In the genomic region with DNA sequence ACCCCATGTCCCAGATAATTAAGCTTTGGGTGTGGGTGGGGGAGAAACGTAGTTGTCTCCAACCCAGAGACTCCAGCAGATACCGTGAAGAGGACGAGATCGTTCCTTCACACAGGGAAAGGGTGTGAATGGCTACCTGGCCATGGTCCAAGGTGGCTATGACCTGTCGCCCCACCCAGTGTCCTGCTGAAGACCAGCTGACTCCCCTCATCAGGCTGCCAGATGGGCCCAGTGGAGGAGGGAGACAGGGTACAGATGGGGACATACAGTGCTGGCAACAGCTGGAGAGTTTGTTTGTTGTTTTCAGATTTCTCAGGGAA, we compare ENCODE assay signal across 8 mouse cellular contexts. TPM values are rescaled to one million over a fixed set of nuclear protein-coding genes. Genes with fewer than 3 reads are reported as not detected.
A peak's percentile ranks its signal among the peaks of the same experiment; 100 is the strongest.
DNase-seq lines count a peak whose midpoint lies in the region; ATAC-seq and TF ChIP-seq lines count a peak whose summit lies in the region.

No protein-coding gene starts in this region.

- H3K4me3 ChIP-seq in cortical plate, adult 2 months (ENCODE audit: insufficient read depth, low read length): peak overlapping the region; percentile 59; the same call in 1 of the 2 replicates
- peak overlapping the region; percentile 76; the same call in 1 of the 2 replicates for H3K4me3 ChIP-seq in intestine, embryonic 16.5 days (ENCODE audit: low read length)
- H3K4me3 ChIP-seq in midbrain, embryonic 11.5 days (ENCODE audit: low read depth, low read length): no peak overlapping the region

- no peak for TF ChIP-seq CTCF in cortical plate, adult 2 months (IDR thresholded peaks at IDR 0.05; ENCODE audit: extremely low read depth, insufficient read depth, low read length)

- peak overlapping the region; percentile 91; the same call in 1 of the 2 replicates for H3K9ac ChIP-seq in intestine, embryonic 16.5 days (ENCODE audit: low read depth, low read length)
- H3K9ac ChIP-seq in midbrain, embryonic 11.5 days (ENCODE audit: low read length): no peak overlapping the region

- WGBS in intestine, embryonic 16.5 days: 87% methylated on average over 5 of the region's 5 CpGs
- 89% methylated on average over 5 of the region's 5 CpGs for WGBS in midbrain, embryonic 11.5 days

- no peak overlapping the region for H3K27ac ChIP-seq in cortical plate, adult 2 months (ENCODE audit: insufficient read depth, low read length)
- no peak overlapping the region for H3K27ac ChIP-seq in intestine, embryonic 16.5 days (ENCODE audit: low read length)
- H3K27ac ChIP-seq in midbrain, embryonic 11.5 days (ENCODE audit: low read depth, low read length): no peak overlapping the region

- peak; percentile 41 for DNase-seq in cerebellum, adult 11 months
- DNase-seq in cerebellum, postnatal 4 days (ENCODE audit: low spot score in 2 of 2): no peak
- no peak for DNase-seq in midbrain, embryonic 11.5 days (ENCODE audit: low spot score, missing footprints)
- DNase-seq in embryo, embryonic 11 days: no peak
- DNase-seq in left cerebral cortex, adult 8-10 months (ENCODE audit: low spot score in 2 of 2): no peak

- peaks cover 5% of the 10 kb centered on the region for H3K36me3 ChIP-seq in intestine, embryonic 16.5 days (ENCODE audit: control insufficient read depth, insufficient read depth, low read length)
- H3K36me3 ChIP-seq in midbrain, embryonic 11.5 days (ENCODE audit: control insufficient read depth, insufficient read depth, low read length): peaks cover 5% of the 10 kb centered on the region

- no peaks in the 10 kb centered on the region for H3K9me3 ChIP-seq in intestine, embryonic 16.5 days (ENCODE audit: control insufficient read depth, low read length)
- H3K9me3 ChIP-seq in midbrain, embryonic 11.5 days (ENCODE audit: control insufficient read depth, low read length): no peaks in the 10 kb centered on the region

- no peak for ATAC-seq in intestine, embryonic 16.5 days
- peak; percentile 19; the same call in 1 of the 2 replicates for ATAC-seq in midbrain, embryonic 11.5 days (ENCODE audit: low FRiP score)
- no peak for ATAC-seq in CD4-positive, CD25-positive, alpha-beta regulatory T cell, adult 4 months

- H3K4me1 ChIP-seq in cortical plate, adult 2 months (ENCODE audit: control insufficient read depth, insufficient read depth, low read length): peaks cover 5% of the 10 kb centered on the region
- peaks cover 20% of the 10 kb centered on the region for H3K4me1 ChIP-seq in intestine, embryonic 16.5 days (ENCODE audit: control insufficient read depth, insufficient read depth, low read length)
- peaks cover 10% of the 10 kb centered on the region for H3K4me1 ChIP-seq in midbrain, embryonic 11.5 days (ENCODE audit: control insufficient read depth, insufficient read depth, low read length)

- no peak for TF ChIP-seq POLR2A in cortical plate, adult 2 months (IDR thresholded peaks at IDR 0.05; ENCODE audit: extremely low read depth, insufficient read depth, low read length)

- no peaks in the 10 kb centered on the region for H3K27me3 ChIP-seq in intestine, embryonic 16.5 days (replicated peaks; ENCODE audit: control insufficient read depth, insufficient read depth, low read length)
- H3K27me3 ChIP-seq in midbrain, embryonic 11.5 days (ENCODE audit: control insufficient read depth, insufficient read depth, low read length): no peaks in the 10 kb centered on the region

- H3K4me2 ChIP-seq in intestine, embryonic 16.5 days (ENCODE audit: low read depth, low read length): peak overlapping the region; percentile 86
- H3K4me2 ChIP-seq in midbrain, embryonic 11.5 days: peak overlapping the region; percentile 88

RNA-seq across cellular contexts. Expression of a gene that starts 0.7 kb away (rescaled TPM):
- 2.7 and 3.0 TPM in 2 replicates for polyA plus RNA-seq in cortical plate, adult 2 months (2012; rRNA removed)
- 0.61 and 0.82 TPM in 2 replicates for polyA plus RNA-seq in intestine, embryonic 16.5 days (2015; fragmentation: Nextera tagmentation; extraction: Ambion mirVana)
- polyA plus RNA-seq in midbrain, embryonic 11.5 days (2014; fragmentation: Nextera tagmentation; extraction: Ambion mirVana): 0.83 and 0.86 TPM in 2 replicates
- polyA plus RNA-seq in CD4-positive, CD25-positive, alpha-beta regulatory T cell, adult 4 months (2017; shearing (Covaris generic)): 1 to 10 TPM; 1.1 to 3.2 TPM
- 1 to 10 TPM; 2.8 to 3.2 (median 3.1) TPM for total RNA-seq in left cerebral cortex, adult 8-10 months (2022)

RNA-seq across cellular contexts. Expression of a gene that starts 0.8 kb away (rescaled TPM):
- polyA plus RNA-seq in cortical plate, adult 2 months (2012; rRNA removed): 38.0 and 42.3 TPM in 2 replicates
- 25.3 and 26.0 TPM in 2 replicates for polyA plus RNA-seq in intestine, embryonic 16.5 days (2015; fragmentation: Nextera tagmentation; extraction: Ambion mirVana)
- 7.6 and 8.9 TPM in 2 replicates for polyA plus RNA-seq in midbrain, embryonic 11.5 days (2014; fragmentation: Nextera tagmentation; extraction: Ambion mirVana)
- 10 to 100 TPM; 12.7 to 19.2 TPM for polyA plus RNA-seq in CD4-positive, CD25-positive, alpha-beta regulatory T cell, adult 4 months (2017; shearing (Covaris generic))
- 10 to 100 TPM; 44.3 to 52.9 (median 47.4) TPM for total RNA-seq in left cerebral cortex, adult 8-10 months (2022)

RNA-seq across cellular contexts. Expression of a gene that starts 22.7 kb away (rescaled TPM):
- not detected in 2 replicates for polyA plus RNA-seq in cortical plate, adult 2 months (2012; rRNA removed)
- 0.38 TPM in 2 replicates for polyA plus RNA-seq in intestine, embryonic 16.5 days (2015; fragmentation: Nextera tagmentation; extraction: Ambion mirVana)
- 0.25 and 0.32 TPM in 2 replicates for polyA plus RNA-seq in midbrain, embryonic 11.5 days (2014; fragmentation: Nextera tagmentation; extraction: Ambion mirVana)
- polyA plus RNA-seq in CD4-positive, CD25-positive, alpha-beta regulatory T cell, adult 4 months (2017; shearing (Covaris generic)): 10 to 100 TPM in 1 of 2 experiments, 1 to 10 TPM in 1; 6.1 to 13.1 TPM
- total RNA-seq in left cerebral cortex, adult 8-10 months (2022): not detected

RNA-seq across cellular contexts. Expression of a gene that starts 36.5 kb away (rescaled TPM):
- polyA plus RNA-seq in cortical plate, adult 2 months (2012; rRNA removed): 1.8 and 3.6 TPM in 2 replicates
- polyA plus RNA-seq in intestine, embryonic 16.5 days (2015; fragmentation: Nextera tagmentation; extraction: Ambion mirVana): 0.89 and 1.3 TPM in 2 replicates
- 4.7 and 4.9 TPM in 2 replicates for polyA plus RNA-seq in midbrain, embryonic 11.5 days (2014; fragmentation: Nextera tagmentation; extraction: Ambion mirVana)
- polyA plus RNA-seq in CD4-positive, CD25-positive, alpha-beta regulatory T cell, adult 4 months (2017; shearing (Covaris generic)): under 1 TPM in 1 of 2 experiments, not detected in 1; 0.81 TPM
- total RNA-seq in left cerebral cortex, adult 8-10 months (2022): 1 to 10 TPM; 2.8 to 3.8 (median 3.2) TPM

RNA-seq across cellular contexts. Expression of a gene that starts 43.9 kb away (rescaled TPM):
- polyA plus RNA-seq in cortical plate, adult 2 months (2012; rRNA removed): 29.9 and 33.2 TPM in 2 replicates
- 8.8 and 9.4 TPM in 2 replicates for polyA plus RNA-seq in intestine, embryonic 16.5 days (2015; fragmentation: Nextera tagmentation; extraction: Ambion mirVana)
- 12.2 and 14.3 TPM in 2 replicates for polyA plus RNA-seq in midbrain, embryonic 11.5 days (2014; fragmentation: Nextera tagmentation; extraction: Ambion mirVana)
- 10 to 100 TPM; 14.5 to 15.5 TPM for polyA plus RNA-seq in CD4-positive, CD25-positive, alpha-beta regulatory T cell, adult 4 months (2017; shearing (Covaris generic))
- total RNA-seq in left cerebral cortex, adult 8-10 months (2022): 10 to 100 TPM; 17.0 to 19.8 (median 18.5) TPM
